Mouse (Mus musculus): Measurements from ENCODE around the gene Fgfrl1.
A peak's percentile ranks its signal among the peaks of the same experiment; 100 is the strongest.

- no peak for TF ChIP-seq POLR2A (IDR thresholded peaks at IDR 0.05; ENCODE audit: extremely low read depth, insufficient read depth, low read length)
- TF ChIP-seq CTCF (IDR thresholded peaks at IDR 0.05; ENCODE audit: extremely low read depth, insufficient read depth, low read length), result peak; percentile 36
Observed at GRCm38 (mm10) chr5:108679909-108680308, 12.3 kb upstream of the Fgfrl1 start.
